Mouse (Mus musculus) liver, embryonic 14 days (tissue): ENCODE measurements around the gene Gper1. TPM values are rescaled to one million over a fixed set of nuclear protein-coding genes. Genes with fewer than 3 reads are reported as not detected.

Experiments
- polyA plus RNA-seq: library from polyadenylated mRNA; depleted of rRNA; stranded (reverse); fragments of >200 nt; gene quantifications from 2 replicates; pipeline ENCODE4 v1.2.3, GENCODE M21; 2012; rRNA removed

Gper1 gene
- 0.03 and 0.09 TPM in 2 replicates for polyA plus RNA-seq

GRCm38 (mm10) chr5:139423026-139423865 lies at the start of gene Gper1:
Gene Gper1, plus strand, starts transcription at chr5:139423151.

GRCm38 (mm10) chr5:139377468-139378270 lies 45.3 kb upstream of the Gper1 start, which contains the start of gene Gpr146:
Gene Gpr146, plus strand, starts transcription at chr5:139377697.

GRCm38 (mm10) chr5:139404801-139405401 lies 18.1 kb upstream of the Gper1 start, which contains the start of gene C130050O18Rik:
Gene C130050O18Rik, plus strand, starts transcription at chr5:139405280.

GRCm38 (mm10) chr5:139460384-139461067 lies 37.6 kb downstream of the Gper1 start, which contains the start of gene 3110082I17Rik:
Gene 3110082I17Rik, minus strand, starts transcription at chr5:139460527.

Other genes with a start within 250 kb of the Gper1 start
- gene Sun1, start 222.5 kb upstream of the Gper1 start, polyA plus RNA-seq, result 16.0 and 18.4 TPM in 2 replicates
- 54.0 and 62.4 TPM in 2 replicates for gene Get4, start 170.8 kb upstream of the Gper1 start, polyA plus RNA-seq
- 2.7 and 4.0 TPM in 2 replicates for gene Adap1, start 97.5 kb upstream of the Gper1 start, polyA plus RNA-seq
- 20.6 and 26.3 TPM in 2 replicates for gene Cox19, start 71.7 kb upstream of the Gper1 start, polyA plus RNA-seq
- 0.10 TPM in 1 of 2 replicates, not detected in the other for gene Cyp2w1, start 70.5 kb upstream of the Gper1 start, polyA plus RNA-seq
- 12.0 and 14.9 TPM in 2 replicates for gene Gpr146, start 45.5 kb upstream of the Gper1 start, polyA plus RNA-seq
- 0.68 and 1.0 TPM in 2 replicates for gene C130050O18Rik, start 17.9 kb upstream of the Gper1 start, polyA plus RNA-seq
- gene 3110082I17Rik, start 37.4 kb downstream of the Gper1 start, polyA plus RNA-seq, result 11.8 and 12.1 TPM in 2 replicates
- 3.0 and 3.6 TPM in 2 replicates for gene Zfand2a, start 61.4 kb downstream of the Gper1 start, polyA plus RNA-seq
- gene Uncx, start 120.3 kb downstream of the Gper1 start, polyA plus RNA-seq, result not detected in 2 replicates